Mouse (Mus musculus) C3H10T1/2 (cell line): ENCODE measurements around the gene Mlec. TPM values are rescaled to one million over a fixed set of nuclear protein-coding genes. Genes with fewer than 3 reads are reported as not detected.

ENCODE experiments used
- polyA plus RNA-seq, 2 experiments: library from polyadenylated mRNA; unstranded; fragments of >200 nt; fragmentation: generic; extraction: Trizol; gene quantifications; one replicate each; pipeline ENCODE4 v1.2.1; 2012; ENCODE audit warnings: missing spikeins in 2 of 2

The Mlec gene
- 10 to 100 TPM; 18.5 to 63.7 TPM for polyA plus RNA-seq

GRCm38 (mm10) chr5:115158040-115158983 is at the start of gene Mlec:
Gene Mlec, minus strand, starts transcription at chr5:115158179.

GRCm38 (mm10) chr5:115193669-115194625 is 36.0 kb upstream of the Mlec start, which contains the start of gene Cabp1:
Gene Cabp1, minus strand, starts transcription at chr5:115194381.

GRCm38 (mm10) chr5:115134234-115135165 is 23.5 kb downstream of the Mlec start, which contains the start of gene Unc119b:
Gene Unc119b, minus strand, starts transcription at chr5:115134975.

DNA sequence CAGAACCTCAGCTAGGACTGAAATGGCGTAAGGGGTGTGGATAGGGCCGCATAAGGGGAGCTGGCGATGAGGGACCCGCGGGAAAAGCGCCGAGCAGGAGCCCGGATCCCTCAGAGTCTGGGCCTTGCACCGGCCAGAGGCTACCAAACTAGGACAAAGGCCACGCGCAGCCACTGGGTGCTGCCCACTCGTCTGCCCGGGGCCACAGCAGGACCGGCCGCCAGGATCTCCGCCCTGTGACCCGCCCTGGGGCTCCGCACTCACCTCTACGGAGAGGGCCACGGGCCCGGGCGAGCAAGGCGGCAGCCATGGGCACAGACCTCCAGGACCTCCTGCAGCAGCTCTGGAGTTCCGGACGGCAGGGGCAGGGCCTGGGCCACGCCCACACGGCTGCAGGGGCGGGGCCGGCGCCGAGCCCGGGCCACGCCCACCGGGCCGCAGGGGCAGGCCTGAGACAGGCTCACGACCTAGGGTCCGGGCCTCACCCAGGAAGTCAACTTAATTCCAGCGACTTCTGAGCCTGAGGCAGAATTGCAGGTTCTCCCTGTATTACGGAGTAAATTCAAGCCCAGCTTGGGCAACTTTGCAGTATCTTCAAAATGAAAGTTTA is 38.9 kb downstream of the Mlec start, which contains the start of gene Acads:
Acads (minus strand) TSS at position 386 of the 610 bp plus-strand sequence.

GRCm38 (mm10) chr5:115098195-115098594 is 59.8 kb downstream of the Mlec start, which contains the start of gene Gm10401:
Gene Gm10401, minus strand, starts transcription at chr5:115098295.

Other genes with a start within 250 kb of the Mlec start
- under 1 TPM; 0.07 to 0.08 TPM for gene Oasl1, start 234.9 kb downstream of the Mlec start, polyA plus RNA-seq
- 10 to 100 TPM; 17.2 to 33.9 TPM for gene 2210016L21Rik, start 216.0 kb downstream of the Mlec start, polyA plus RNA-seq
- not detected for gene Hnf1a, start 187.1 kb downstream of the Mlec start, polyA plus RNA-seq
- gene Sppl3, start 147.0 kb downstream of the Mlec start, polyA plus RNA-seq = 10 to 100 TPM in 1 of 2 experiments, 1 to 10 TPM in 1; 10.0 to 36.4 TPM
- gene Gm10401, start 59.9 kb downstream of the Mlec start, polyA plus RNA-seq = 10 to 100 TPM in 1 of 2 experiments, 1 to 10 TPM in 1; 4.7 to 13.3 TPM
- 10 to 100 TPM; 46.2 to 54.7 TPM for gene Acads, start 38.8 kb downstream of the Mlec start, polyA plus RNA-seq
- gene Unc119b, start 23.2 kb downstream of the Mlec start, polyA plus RNA-seq = 10 to 100 TPM; 13.3 to 33.6 TPM
- under 1 TPM; 0.04 to 0.15 TPM for gene Cabp1, start 36.2 kb upstream of the Mlec start, polyA plus RNA-seq
- 100 to 1,000 TPM in 1 of 2 experiments, 10 to 100 TPM in 1; 79.2 to 180 TPM for gene Pop5, start 77.7 kb upstream of the Mlec start, polyA plus RNA-seq
- 100 to 1,000 TPM in 1 of 2 experiments, 10 to 100 TPM in 1; 88.2 to 152 TPM for gene Rnf10, start 114.7 kb upstream of the Mlec start, polyA plus RNA-seq
- 10 to 100 TPM; 11.0 to 18.1 TPM for gene Coq5, start 121.5 kb upstream of the Mlec start, polyA plus RNA-seq
- 100 to 1,000 TPM; 474 to 488 TPM for gene Dynll1, start 142.8 kb upstream of the Mlec start, polyA plus RNA-seq
- gene Srsf9, start 169.0 kb upstream of the Mlec start, polyA plus RNA-seq = 10 to 100 TPM; 49.7 to 75.2 TPM
- 10 to 100 TPM in 1 of 2 experiments, 1 to 10 TPM in 1; 3.9 to 12.6 TPM for gene Gatc, start 183.0 kb upstream of the Mlec start, polyA plus RNA-seq
- gene Triap1, start 183.0 kb upstream of the Mlec start, polyA plus RNA-seq = 10 to 100 TPM; 17.9 to 41.0 TPM
- gene Cox6a1, start 190.8 kb upstream of the Mlec start, polyA plus RNA-seq = 1,000 to 10,000 TPM; 1,611 to 2,667 TPM